Mouse (Mus musculus) erythroblast, embryonic 14.5 days (primary cell): ENCODE measurements around the gene Daam1.

ENCODE experiments used
- GATA1 ChIP-seq: IDR thresholded peaks from 2 replicates; pipeline ENCODE4 v1.6.1; 2012; ENCODE audit warnings: low read length, inconsistent platforms, mixed read lengths
- TAL1 ChIP-seq: IDR thresholded peaks from 3 replicates; pipeline ENCODE4 v1.6.1; 2012; ENCODE audit warnings: low read length, inconsistent platforms, mixed read lengths

- TF ChIP-seq GATA1 (no peak), TAL1 (no peak)
Measured at GRCm38 (mm10) chr12:71898666-71899520, 68.0 kb downstream of the Daam1 start.
